Mouse (Mus musculus) neural tube, embryonic 14.5 days (tissue): ENCODE data around the gene Rnf167. TPM values are rescaled to one million over a fixed set of nuclear protein-coding genes. Genes with fewer than 3 reads are reported as not detected.

Experiments used
- ATAC-seq: fragments of 200-750 bp; cut with Nextera tagmentation; 2 replicates; pipeline ENCODE4 v1.8.0; 2017; ENCODE audit warnings: low read depth, mild to moderate bottlenecking, moderate TSS enrichment, moderate library complexity
- H3K27ac ChIP-seq: fragments of 300-500 bp; sonication (generic); 2 replicates; pipeline ENCODE4 v1.5.1; 2014; ENCODE audit warnings: low read depth, mild to moderate bottlenecking, control low read depth, low read length, moderate library complexity, mixed read lengths
- H3K27me3 ChIP-seq: fragments of 300-500 bp; sonication (generic); 2 replicates; pipeline ENCODE4 v1.6.1; 2014; ENCODE audit warnings: low read length; ENCODE audit not compliant: control insufficient read depth, insufficient read depth
- H3K36me3 ChIP-seq: fragments of 300-500 bp; sonication (generic); 2 replicates; pipeline ENCODE4 v1.6.1; 2014; ENCODE audit warnings: low read length, mixed read lengths; ENCODE audit not compliant: control insufficient read depth, insufficient read depth
- H3K4me1 ChIP-seq: fragments of 300-500 bp; sonication (generic); 2 replicates; pipeline ENCODE4 v1.6.1; 2014; ENCODE audit warnings: low read length; ENCODE audit not compliant: control insufficient read depth, insufficient read depth
- H3K4me2 ChIP-seq: fragments of 300-500 bp; sonication (generic); 2 replicates; pipeline ENCODE4 v1.6.1; 2014; ENCODE audit warnings: mild to moderate bottlenecking, low read depth, low read length, control low read depth
- H3K4me3 ChIP-seq: fragments of 300-500 bp; sonication (generic); 2 replicates; pipeline ENCODE4 v1.5.1; 2014; ENCODE audit warnings: low read depth, low read length, control low read depth, mixed read lengths
- H3K9ac ChIP-seq: fragments of 300-500 bp; sonication (generic); replicated peaks from 2 replicates; pipeline ENCODE4 v1.6.1; 2014; ENCODE audit warnings: low read depth, mild to moderate bottlenecking, control low read depth, low read length, mixed read lengths
- H3K9me3 ChIP-seq: fragments of 300-500 bp; sonication (generic); 2 replicates; pipeline ENCODE4 v1.6.1; 2016; ENCODE audit warnings: low read length; ENCODE audit not compliant: control insufficient read depth
- WGBS: fragments of 180-500 bp; shearing (Covaris S2); extraction: QIAGEN DNeasy Blood & Tissue Kit; methylation state at CpG from one replicate; pipeline ENCODE4 v1.1.7; 2014; 5-methylcytosine and 5-hydroxymethylcytosine counted together
- polyA plus RNA-seq: library from polyadenylated mRNA; unstranded; fragments of >200 nt; fragmentation: Nextera tagmentation; extraction: Ambion mirVana; gene quantifications from 2 replicates; pipeline ENCODE4 v1.2.1, GENCODE M21; 2014

Rnf167 gene
- polyA plus RNA-seq, 1 experiment from 2014 or later: 98.6 TPM

DNA sequence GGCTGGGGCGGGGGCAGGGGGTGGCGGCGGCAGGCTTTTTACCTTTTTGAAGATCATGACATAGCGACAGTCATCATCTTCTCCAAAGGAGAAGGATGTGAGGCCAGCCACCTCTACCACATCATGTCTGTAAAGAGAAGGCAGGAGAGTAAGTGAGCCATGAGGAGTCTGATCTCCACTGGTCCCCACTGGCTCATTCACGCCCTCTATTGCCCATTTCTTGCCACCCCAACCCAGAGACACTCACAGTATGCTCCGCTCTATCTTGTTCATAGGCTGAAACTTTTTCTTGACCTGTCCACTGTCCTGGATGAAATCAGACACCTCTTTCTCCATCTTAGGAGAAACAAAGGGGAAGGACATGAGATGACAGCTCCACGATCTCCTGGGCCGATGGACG, 17.7 kb downstream of the Rnf167 start:
- H3K4me2 ChIP-seq: no peak overlapping the region
- no peak overlapping the region for H3K9ac ChIP-seq
- peaks cover 33% of the 10 kb centered on the region for H3K36me3 ChIP-seq
- H3K4me1 ChIP-seq: peaks cover 8% of the 10 kb centered on the region
- H3K27ac ChIP-seq: no peak overlapping the region
- H3K9me3 ChIP-seq: no peaks in the 10 kb centered on the region
- ATAC-seq: no peak
- no peaks in the 10 kb centered on the region for H3K27me3 ChIP-seq
- 92% methylated on average over 9 of the region's 9 CpGs for WGBS
- no peak overlapping the region for H3K4me3 ChIP-seq

GRCm38 (mm10) chr11:70666687-70667086, 19.7 kb downstream of the Rnf167 start:
- H3K9me3 ChIP-seq: no peaks in the 10 kb centered on the region
- no peak overlapping the region for H3K4me2 ChIP-seq
- H3K36me3 ChIP-seq: peaks cover 33% of the 10 kb centered on the region
- no peaks in the 10 kb centered on the region for H3K27me3 ChIP-seq
- ATAC-seq: no peak
- no peak overlapping the region for H3K9ac ChIP-seq
- H3K27ac ChIP-seq: no peak overlapping the region
- H3K4me1 ChIP-seq: peaks cover 14% of the 10 kb centered on the region
- no peak overlapping the region for H3K4me3 ChIP-seq
- 92% methylated on average over 8 of the region's 8 CpGs for WGBS

DNA sequence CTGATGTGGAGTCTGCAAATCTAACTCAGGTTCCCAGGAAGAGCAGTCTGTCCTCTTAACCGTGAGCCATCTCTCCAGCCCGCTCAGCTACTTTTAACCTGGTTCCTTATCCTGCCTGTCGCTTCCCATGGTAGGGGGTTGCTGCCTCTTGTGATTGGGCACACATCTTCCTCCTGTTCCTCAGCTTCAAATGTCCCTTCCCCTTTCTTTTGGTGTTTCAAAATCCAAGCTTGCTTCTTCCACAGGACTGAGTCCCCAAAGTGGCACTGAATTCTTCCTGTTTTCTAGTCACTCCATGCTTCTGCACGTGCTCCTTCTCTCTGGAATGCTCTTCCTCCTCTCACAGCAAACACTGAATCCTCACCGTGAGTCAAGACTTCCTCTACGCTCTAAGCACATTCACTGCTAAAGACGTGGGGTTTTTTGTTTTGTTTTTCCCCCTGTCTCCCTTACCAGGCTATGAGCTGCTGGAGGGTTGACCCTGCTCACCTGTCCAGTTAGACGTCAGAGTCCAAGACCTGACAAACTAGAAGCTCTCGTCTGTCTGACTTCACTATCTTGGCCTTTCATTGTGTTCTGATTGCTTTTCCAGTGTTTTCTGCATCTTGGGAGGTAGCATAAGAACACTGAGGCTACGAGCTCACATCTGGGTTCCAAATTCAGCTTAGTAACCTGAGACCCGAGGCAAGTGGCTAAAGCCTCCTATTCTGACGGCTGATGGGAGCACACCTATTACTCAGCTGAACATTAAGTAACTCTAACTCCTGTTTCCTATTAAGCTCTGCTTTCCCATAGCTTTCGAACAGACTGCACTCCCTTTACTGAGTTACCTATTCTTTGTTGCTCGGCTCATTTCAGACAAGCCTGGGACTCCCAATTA, 20.5 kb downstream of the Rnf167 start:
- ATAC-seq: no peak
- H3K4me2 ChIP-seq: peak overlapping the region; percentile 88
- H3K9me3 ChIP-seq: no peaks in the 10 kb centered on the region
- no peaks in the 10 kb centered on the region for H3K27me3 ChIP-seq
- peak overlapping the region; percentile 62; the same call in 1 of the 2 replicates for H3K9ac ChIP-seq
- peaks cover 26% of the 10 kb centered on the region for H3K36me3 ChIP-seq
- 82% methylated on average over 14 of the region's 14 CpGs for WGBS
- H3K4me1 ChIP-seq: peaks cover 14% of the 10 kb centered on the region
- H3K27ac ChIP-seq: peak overlapping the region; percentile 86
- peak overlapping the region; percentile 64 for H3K4me3 ChIP-seq

- peaks cover 14% of the 10 kb centered on the region for H3K4me1 ChIP-seq
- H3K4me2 ChIP-seq: peak overlapping the region; percentile 88
- WGBS: under 1% methylated on average over 15 of the region's 15 CpGs
Measured at GRCm38 (mm10) chr11:70668335-70668770, 21.3 kb downstream of the Rnf167 start.

GRCm38 (mm10) chr11:70668771-70669505, 21.9 kb downstream of the Rnf167 start, which contains the start of gene Spag7:
Gene Spag7, minus strand, starts transcription at chr11:70669416.
- H3K27me3 ChIP-seq: no peaks in the 10 kb centered on the region
- H3K27ac ChIP-seq: peak within 1 kb of the TSS; percentile 93
- H3K4me2 ChIP-seq: peak within 1 kb of the TSS; percentile 88
- H3K4me3 ChIP-seq: peak within 1 kb of the TSS; percentile 64
- peak; percentile 96 for ATAC-seq
- peaks cover 14% of the 10 kb centered on the region for H3K4me1 ChIP-seq
- H3K36me3 ChIP-seq: peaks cover 25% of the 10 kb centered on the region
- peak within 1 kb of the TSS; percentile 64 for H3K9ac ChIP-seq
- no peaks in the 10 kb centered on the region for H3K9me3 ChIP-seq
- under 1% methylated on average over 44 of the region's 44 CpGs for WGBS

More at GRCm38 (mm10) chr11:70668335-70668770, 21.3 kb downstream of the Rnf167 start:
- ATAC-seq: no peak; the same call in 1 of the 2 replicates
- H3K27ac ChIP-seq: peak overlapping the region; percentile 86
- H3K9me3 ChIP-seq: no peaks in the 10 kb centered on the region
- H3K27me3 ChIP-seq: no peaks in the 10 kb centered on the region
- peaks cover 24% of the 10 kb centered on the region for H3K36me3 ChIP-seq
- H3K9ac ChIP-seq: peak overlapping the region; percentile 62
- H3K4me3 ChIP-seq: peak overlapping the region; percentile 64

DNA sequence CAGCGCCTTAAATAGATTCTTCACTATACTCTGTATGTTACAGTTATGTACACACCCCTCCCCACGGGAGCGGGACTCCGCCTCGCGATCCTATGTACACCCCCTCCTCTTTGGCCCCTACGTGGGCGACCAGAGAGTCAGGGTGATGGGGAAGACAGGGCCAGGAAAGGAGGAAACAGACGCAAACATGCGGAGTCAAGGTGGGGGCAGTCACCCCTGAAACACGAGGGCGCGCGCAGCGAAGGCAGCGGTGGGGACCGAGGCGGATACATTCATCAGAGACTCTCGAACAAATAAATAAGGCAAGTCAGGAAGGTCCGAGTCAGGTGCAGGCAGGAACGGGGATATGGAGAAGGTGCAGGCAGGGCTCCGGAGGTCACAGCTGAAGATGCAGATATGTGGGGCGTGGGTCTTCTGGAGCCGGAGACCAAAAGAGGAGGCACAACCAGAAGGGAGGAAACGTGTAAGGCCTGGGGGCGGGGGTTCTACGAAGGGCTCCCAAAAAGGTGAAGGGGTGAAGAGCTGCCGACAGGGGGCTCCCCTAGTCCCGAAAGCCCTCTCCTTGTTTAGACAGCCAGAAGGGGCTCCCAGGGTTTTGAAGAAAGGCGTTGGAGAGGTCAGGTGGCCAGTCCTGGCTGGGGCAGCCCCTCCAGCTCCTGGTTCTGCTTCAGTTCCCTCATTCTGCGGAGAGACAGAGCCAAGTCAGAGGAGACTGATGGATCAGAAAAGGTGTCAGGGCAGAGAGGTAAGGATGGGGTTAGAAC, 22.7 kb downstream of the Rnf167 start:
- H3K27me3 ChIP-seq: no peaks in the 10 kb centered on the region
- peaks cover 26% of the 10 kb centered on the region for H3K36me3 ChIP-seq
- peak overlapping the region; percentile 61 for H3K4me2 ChIP-seq
- H3K27ac ChIP-seq: peak overlapping the region; percentile 93
- WGBS: under 1% methylated on average over 31 of the region's 31 CpGs
- peak overlapping the region; percentile 64 for H3K9ac ChIP-seq
- no peaks in the 10 kb centered on the region for H3K9me3 ChIP-seq
- peaks cover 14% of the 10 kb centered on the region for H3K4me1 ChIP-seq
- peak overlapping the region; percentile 64 for H3K4me3 ChIP-seq
- peak; percentile 39 for ATAC-seq

GRCm38 (mm10) chr11:70670483-70670882, 23.4 kb downstream of the Rnf167 start:
- no peak for ATAC-seq
- peak overlapping the region; percentile 93 for H3K27ac ChIP-seq
- no peaks in the 10 kb centered on the region for H3K27me3 ChIP-seq
- peak overlapping the region; percentile 61 for H3K4me2 ChIP-seq
- peak overlapping the region; percentile 64 for H3K4me3 ChIP-seq
- H3K36me3 ChIP-seq: peaks cover 24% of the 10 kb centered on the region; the same call in 1 of the 2 replicates
- H3K9me3 ChIP-seq: no peaks in the 10 kb centered on the region
- peaks cover 14% of the 10 kb centered on the region for H3K4me1 ChIP-seq
- 44% methylated on average over 14 of the region's 14 CpGs for WGBS
- H3K9ac ChIP-seq: peak overlapping the region; percentile 64

- WGBS: 84% methylated on average over 16 of the region's 16 CpGs
- no peaks in the 10 kb centered on the region for H3K9me3 ChIP-seq
- no peak for ATAC-seq
- peaks cover 14% of the 10 kb centered on the region for H3K4me1 ChIP-seq
- H3K9ac ChIP-seq: no peak overlapping the region
- peaks cover 23% of the 10 kb centered on the region; the same call in 1 of the 2 replicates for H3K36me3 ChIP-seq
- H3K4me3 ChIP-seq: no peak overlapping the region
- no peak overlapping the region for H3K27ac ChIP-seq
- H3K4me2 ChIP-seq: no peak overlapping the region
- H3K27me3 ChIP-seq: no peaks in the 10 kb centered on the region
Measured at GRCm38 (mm10) chr11:70671333-70672047, 24.5 kb downstream of the Rnf167 start.
